In genomic region chr5:52232611-52233010, GRCm38 (mm10) we compare ENCODE assay signal across 20 mouse cellular contexts. TPM values are rescaled to one million over a fixed set of nuclear protein-coding genes. Genes with fewer than 3 reads are reported as not detected.
DNase-seq lines count a peak whose midpoint lies in the region; ATAC-seq and TF ChIP-seq lines count a peak whose summit lies in the region.
"Had no signal": no experiment of that assay in that cellular context is flagged by ENCODE, and none has a peak within 500 bp of the region (broad histone marks: within the 10 kb centered on the region; RNA-seq: fewer than 3 reads in every experiment).

No protein-coding gene starts in this region.

- no peak for DNase-seq in embryonic facial prominence, embryonic 10.5 days (ENCODE audit: low spot score)
- DNase-seq in CH12.LX (ENCODE audit: extremely low read depth), result peak; percentile 82
- DNase-seq in splenic B cell, adult 2 months (ENCODE audit: low read depth, low spot score), result peak; percentile 57
- no peak for DNase-seq in forebrain, embryonic 10.5 days (ENCODE audit: extremely low spot score, low spot score)
- DNase-seq: adrenal gland, adult 8-10 months; adrenal gland, postnatal 14 days; adrenal gland, postnatal 36 days; B cell, adult 2 months; cerebellum, adult 11-12 months; cerebellum, adult 2 months; cerebellum, adult 9-10 months; cerebellum, postnatal 10 days; cerebellum, postnatal 25 days; forebrain, postnatal 0 days had no signal

- H3K27ac ChIP-seq in embryonic facial prominence, embryonic 15.5 days (replicated peaks), result peak overlapping the region; percentile 55
- no peak overlapping the region for H3K27ac ChIP-seq in embryonic facial prominence, embryonic 10.5 days (replicated peaks)
- H3K27ac ChIP-seq in CH12.LX (ENCODE audit: insufficient read depth, low read depth), result no peak overlapping the region
- H3K27ac ChIP-seq in forebrain, embryonic 10.5 days, result no peak overlapping the region
- H3K27ac ChIP-seq: embryonic facial prominence, embryonic 13.5 days; forebrain, embryonic 13.5 days; forebrain, embryonic 15.5 days had no signal

- H3K9me3 ChIP-seq in embryonic facial prominence, embryonic 15.5 days (replicated peaks), result no peaks in the 10 kb centered on the region
- no peaks in the 10 kb centered on the region for H3K9me3 ChIP-seq in embryonic facial prominence, embryonic 10.5 days
- no peaks in the 10 kb centered on the region for H3K9me3 ChIP-seq in CH12.LX (replicated peaks; ENCODE audit: low read length)
- no peaks in the 10 kb centered on the region; the same call in 1 of the 2 replicates for H3K9me3 ChIP-seq in forebrain, embryonic 10.5 days
- H3K9me3 ChIP-seq: embryonic facial prominence, embryonic 13.5 days; forebrain, embryonic 15.5 days had no signal

- no peak overlapping the region for H3K4me2 ChIP-seq in embryonic facial prominence, embryonic 15.5 days (replicated peaks)
- H3K4me2 ChIP-seq in CH12.LX (ENCODE audit: insufficient read depth, low read depth, poor library complexity, severe bottlenecking), result no peak overlapping the region
- H3K4me2 ChIP-seq: embryonic facial prominence, embryonic 13.5 days; forebrain, embryonic 13.5 days; forebrain, embryonic 15.5 days had no signal

- in situ Hi-C loops in CH12.LX (cut with MboI; ENCODE audit: low pct_ligation_motif_present, low pct_unique_long_range_greater_than_20kb, low sequenced_read_pairs), result loop anchor here (5.0 to 10.0 kb wide), 2 partner anchors 35 to 118 kb away; no protein-coding TSS in a partner anchor

- no peaks in the 10 kb centered on the region for H3K27me3 ChIP-seq in embryonic facial prominence, embryonic 15.5 days
- H3K27me3 ChIP-seq in embryonic facial prominence, embryonic 10.5 days (replicated peaks; ENCODE audit: low read depth, poor library complexity, severe bottlenecking), result no peaks in the 10 kb centered on the region
- no peaks in the 10 kb centered on the region for H3K27me3 ChIP-seq in CH12.LX (replicated peaks)
- no peaks in the 10 kb centered on the region for H3K27me3 ChIP-seq in splenic B cell, adult 2 months (ENCODE audit: control insufficient read depth, insufficient read depth, low read length, poor library complexity, severe bottlenecking)
- H3K27me3 ChIP-seq in forebrain, embryonic 10.5 days (ENCODE audit: poor library complexity, severe bottlenecking), result no peaks in the 10 kb centered on the region
- H3K27me3 ChIP-seq: embryonic facial prominence, embryonic 13.5 days; forebrain, embryonic 13.5 days; forebrain, embryonic 15.5 days had no signal

- no peak overlapping the region for H3K4me3 ChIP-seq in embryonic facial prominence, embryonic 15.5 days (replicated peaks)
- H3K4me3 ChIP-seq in embryonic facial prominence, embryonic 10.5 days, result no peak overlapping the region
- H3K4me3 ChIP-seq in CH12.LX (replicated peaks in 1 of 3; ENCODE audit: low read depth in 2 of 3, low read length in 2 of 3, poor library complexity in 1 of 3), result no peak overlapping the region
- H3K4me3 ChIP-seq in forebrain, embryonic 10.5 days, result no peak overlapping the region
- H3K4me3 ChIP-seq: embryonic facial prominence, embryonic 13.5 days; forebrain, embryonic 13.5 days; forebrain, embryonic 15.5 days had no signal

- 53% methylated on average over 2 of the region's 2 CpGs for WGBS in embryonic facial prominence, embryonic 15.5 days
- WGBS in embryonic facial prominence, embryonic 10.5 days, result 66% methylated on average over 2 of the region's 2 CpGs
- 78% methylated on average over 2 of the region's 2 CpGs for WGBS in forebrain, embryonic 10.5 days

- dilution Hi-C loops in CH12.LX (cut with MboI; ENCODE audit: extremely low pct_ligation_motif_present, extremely low pct_unique_long_range_greater_than_20kb, low sequenced_read_pairs), result no loop called here

- TF ChIP-seq POLR2A in CH12.LX (IDR thresholded peaks at IDR 0.05; ENCODE audit: low read depth, low read length), result no peak

- H3K9ac ChIP-seq in embryonic facial prominence, embryonic 15.5 days, result no peak overlapping the region
- H3K9ac ChIP-seq in CH12.LX (ENCODE audit: insufficient read depth, low read depth), result no peak overlapping the region
- H3K9ac ChIP-seq: embryonic facial prominence, embryonic 13.5 days; forebrain, embryonic 13.5 days; forebrain, embryonic 15.5 days; forebrain, postnatal 0 days had no signal

- peaks cover 11% of the 10 kb centered on the region for H3K4me1 ChIP-seq in embryonic facial prominence, embryonic 15.5 days
- H3K4me1 ChIP-seq in embryonic facial prominence, embryonic 10.5 days, result peaks cover 3% of the 10 kb centered on the region
- peaks cover 3 to 15% of the 10 kb centered on the region in 2 experiments; a peak in 3 of 4 replicates for H3K4me1 ChIP-seq in CH12.LX (ENCODE audit: control insufficient read depth in 1 of 2, insufficient read depth in 2 of 2)
- H3K4me1 ChIP-seq in forebrain, embryonic 10.5 days, result peaks cover 2% of the 10 kb centered on the region; the same call in 1 of the 2 replicates
- H3K4me1 ChIP-seq: forebrain, embryonic 13.5 days; forebrain, embryonic 15.5 days had no signal

- no peak for TF ChIP-seq CTCF in CH12.LX (conservative IDR thresholded peaks at IDR 0.05 in 1 of 2, IDR thresholded peaks at IDR 0.05 in 1 of 2; ENCODE audit: low read depth in 2 of 2, low read length in 2 of 2)

- no peaks in the 10 kb centered on the region for H3K79me2 ChIP-seq in CH12.LX (replicated peaks; ENCODE audit: control insufficient read depth, extremely low read depth, insufficient read depth, poor library complexity, severe bottlenecking)

- TF ChIP-seq EP300 in CH12.LX (IDR thresholded peaks at IDR 0.05; ENCODE audit: low read length), result no peak

- TF ChIP-seq RAD21 in CH12.LX (IDR thresholded peaks at IDR 0.05; ENCODE audit: low read depth, low read length), result no peak; the same call in 1 of the 2 replicates

- no peaks in the 10 kb centered on the region for H3K36me3 ChIP-seq in embryonic facial prominence, embryonic 15.5 days
- no peaks in the 10 kb centered on the region for H3K36me3 ChIP-seq in embryonic facial prominence, embryonic 10.5 days (replicated peaks)
- H3K36me3 ChIP-seq in CH12.LX (replicated peaks in 1 of 2; ENCODE audit: control insufficient read depth in 1 of 2, insufficient read depth in 1 of 2, low read length in 1 of 2), result no peaks in the 10 kb centered on the region
- H3K36me3 ChIP-seq in splenic B cell, adult 2 months (ENCODE audit: control insufficient read depth, insufficient read depth, low read length, poor library complexity, severe bottlenecking), result no peaks in the 10 kb centered on the region
- H3K36me3 ChIP-seq in forebrain, embryonic 10.5 days (replicated peaks), result no peaks in the 10 kb centered on the region
- H3K36me3 ChIP-seq: embryonic facial prominence, embryonic 13.5 days; forebrain, embryonic 15.5 days had no signal

- no peak for ATAC-seq in embryonic facial prominence, embryonic 15.5 days (ENCODE audit: insufficient number of reproducible peaks, low FRiP score, low TSS enrichment, low read depth)
- ATAC-seq: activated CD4-positive, CD25-positive, alpha-beta regulatory T cell, adult 4 months; CD4-positive, CD25-positive, alpha-beta regulatory T cell, adult 4 months; forebrain, embryonic 13.5 days; forebrain, embryonic 15.5 days; forebrain, postnatal 0 days had no signal

TF ChIP-seq in CH12.LX, 34 proteins besides CTCF, POLR2A, EP300 and RAD21:
- no peak for TF ChIP-seq MXI1 (IDR thresholded peaks at IDR 0.05; ENCODE audit: low read depth, low read length)
- TF ChIP-seq TBP (conservative IDR thresholded peaks at IDR 0.05; ENCODE audit: low read depth, low read length), result 0 out of 2 replicates have a peak, but pooled peaks have one; percentile 11

RNA-seq across cellular contexts. Expression of gene Dhx15, which starts 42.3 kb away (rescaled TPM):
- 141 TPM in 2 replicates for polyA plus RNA-seq in embryonic facial prominence, embryonic 15.5 days (2015; fragmentation: Nextera tagmentation; extraction: Ambion mirVana)
- 214 and 221 TPM in 2 replicates for polyA plus RNA-seq in embryonic facial prominence, embryonic 10.5 days (2016; fragmentation: Nextera tagmentation; extraction: Ambion mirVana)
- total RNA-seq in CH12.LX (2012; rRNA removed), result 101 and 136 TPM in 2 replicates
- total RNA-seq in CH12.LX (2014; rRNA removed), result 355 and 441 TPM in 2 replicates
- polyA plus RNA-seq in CH12.LX (2012; ENCODE audit: insufficient read length, low read depth), result 259 and 287 TPM in 2 replicates
- 225 and 226 TPM in 2 replicates for polyA plus RNA-seq in forebrain, embryonic 10.5 days (2016; fragmentation: Nextera tagmentation; extraction: Ambion mirVana)

Comparison
In these comparisons a context has a peak if more than half of its experiments do, and no peak if none do; other contexts are left out.
1. DNase-seq: peak in CH12.LX (single experiment) and splenic B cell, adult 2 months (single experiment); none in embryonic facial prominence, embryonic 10.5 days (single experiment) and forebrain, embryonic 10.5 days (single experiment).